Mouse (Mus musculus): ENCODE data around the gene Gm8879. TPM values are rescaled to one million over a fixed set of nuclear protein-coding genes. Genes with fewer than 3 reads are reported as not detected.

The Gm8879 gene
- polyA plus RNA-seq (2014; fragmentation: Illumina TruSeq; extraction: RNeasy Lipid Tissue Mini Kit (QIAGEN cat#74804); ENCODE audit: low read depth, low replicate concordance) = not detected

GRCm38 (mm10) chr5:11127334-11127733 is at the start of gene Gm8879:
Gm8879 (plus strand) TSS chr5:11127634.

Other genes starting within 250 kb of the Gm8879 start
- not detected for gene Gm8871, start 179.8 kb upstream of the Gm8879 start, polyA plus RNA-seq (2014; fragmentation: Illumina TruSeq; extraction: RNeasy Lipid Tissue Mini Kit (QIAGEN cat#74804); ENCODE audit: low read depth, low replicate concordance)
- not detected for gene Gm8857, start 179.8 kb upstream of the Gm8879 start, polyA plus RNA-seq (2014; fragmentation: Illumina TruSeq; extraction: RNeasy Lipid Tissue Mini Kit (QIAGEN cat#74804); ENCODE audit: low read depth, low replicate concordance)
- not detected for gene Gm5861, start 55.4 kb downstream of the Gm8879 start, polyA plus RNA-seq (2014; fragmentation: Illumina TruSeq; extraction: RNeasy Lipid Tissue Mini Kit (QIAGEN cat#74804); ENCODE audit: low read depth, low replicate concordance)
- not detected for gene Gm8890, start 128.4 kb downstream of the Gm8879 start, polyA plus RNA-seq (2014; fragmentation: Illumina TruSeq; extraction: RNeasy Lipid Tissue Mini Kit (QIAGEN cat#74804); ENCODE audit: low read depth, low replicate concordance)
- not detected for gene Speer1, start 213.9 kb downstream of the Gm8879 start, polyA plus RNA-seq (2014; fragmentation: Illumina TruSeq; extraction: RNeasy Lipid Tissue Mini Kit (QIAGEN cat#74804); ENCODE audit: low read depth, low replicate concordance)

Measured in liver, adult 10 weeks (tissue).